Mouse (Mus musculus) forebrain, embryonic 14.5 days (tissue): ENCODE results near the gene Ttll10. TPM values are rescaled to one million over a fixed set of nuclear protein-coding genes. Genes with fewer than 3 reads are reported as not detected.

Experiments used
- ATAC-seq: fragments of 200-750 bp; cut with Nextera tagmentation; 2 replicates; pipeline ENCODE4 v1.8.0; 2017; ENCODE audit warnings: mild to moderate bottlenecking, moderate library complexity
- DNase-seq: peaks from one replicate; pipeline ENCODE4 v3.0.0-alpha.2; 2015; ENCODE audit warnings: low spot score
- H3K27ac ChIP-seq: fragments of 300-500 bp; sonication (generic); 2 replicates; pipeline ENCODE4 v1.5.1; 2014; ENCODE audit warnings: low read depth, mild to moderate bottlenecking, control low read depth, low read length, moderate library complexity
- H3K27me3 ChIP-seq: fragments of 300-500 bp; sonication (generic); replicated peaks from 2 replicates; pipeline ENCODE4 v1.6.1; 2014; ENCODE audit warnings: low read length, control low read depth, mixed read lengths; ENCODE audit not compliant: control insufficient read depth, insufficient read depth
- H3K36me3 ChIP-seq: fragments of 300-500 bp; sonication (generic); 2 replicates; pipeline ENCODE4 v1.6.1; 2014; ENCODE audit warnings: low read length, control low read depth; ENCODE audit not compliant: control insufficient read depth, insufficient read depth
- H3K4me1 ChIP-seq: fragments of 300-500 bp; sonication (generic); 2 replicates; pipeline ENCODE4 v1.6.1; 2014; ENCODE audit warnings: antibody characterized with exemption, low read length, control low read depth; ENCODE audit not compliant: control insufficient read depth, insufficient read depth
- H3K4me2 ChIP-seq: fragments of 300-500 bp; sonication (generic); 2 replicates; pipeline ENCODE4 v1.6.1; 2014; ENCODE audit warnings: mild to moderate bottlenecking, control low read depth, low read length
- H3K4me3 ChIP-seq: fragments of 300-500 bp; sonication (generic); 2 replicates; pipeline ENCODE4 v1.5.1; 2014; ENCODE audit warnings: low read depth, low read length, control low read depth
- H3K9ac ChIP-seq: fragments of 300-500 bp; sonication (generic); 2 replicates; pipeline ENCODE4 v1.6.1; 2014; ENCODE audit warnings: mild to moderate bottlenecking, low read length, control low read depth, moderate library complexity
- H3K9me3 ChIP-seq: fragments of 300-500 bp; sonication (generic); replicated peaks from 2 replicates; pipeline ENCODE4 v1.6.1; 2016; ENCODE audit warnings: low read length, control low read depth, mixed read lengths; ENCODE audit not compliant: control insufficient read depth
- WGBS: fragments of 180-500 bp; shearing (Covaris S2); extraction: QIAGEN DNeasy Blood & Tissue Kit; methylation state at CpG from one replicate; pipeline ENCODE4 v1.1.7; 2014; 5-methylcytosine and 5-hydroxymethylcytosine counted together
- polyA plus RNA-seq: library from polyadenylated mRNA; unstranded; fragments of >200 nt; fragmentation: Nextera tagmentation; extraction: Ambion mirVana; gene quantifications from 2 replicates; pipeline ENCODE4 v1.2.1, GENCODE M21; 2014

Ttll10 gene
- polyA plus RNA-seq, 1 experiment from 2014 or later: not detected

DNA sequence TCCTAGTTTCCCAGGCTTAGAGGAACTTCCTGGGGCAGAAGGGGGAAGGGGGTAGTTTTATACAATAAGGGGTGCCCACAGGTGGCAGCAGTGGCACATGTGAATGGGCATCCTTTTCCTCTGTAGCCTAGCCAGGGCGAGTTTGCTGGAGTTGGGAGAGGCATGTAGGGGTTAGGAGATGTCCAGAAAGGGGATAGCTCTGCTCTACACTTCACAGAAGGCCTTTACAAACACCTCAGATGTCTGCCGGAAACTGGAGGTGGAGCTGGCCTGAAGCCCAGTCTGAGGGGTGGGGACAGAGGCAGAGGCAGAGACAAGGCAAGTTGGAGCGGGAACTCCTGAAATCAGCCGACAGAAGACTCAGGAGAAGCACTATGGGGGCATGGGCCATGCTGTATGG lies 33.2 kb downstream of the Ttll10 start, which contains the start of gene Tnfrsf18:
Tnfrsf18 (plus strand) TSS at position 152 of the 400 bp plus-strand sequence.
- H3K27ac ChIP-seq: no peak within 1 kb of the TSS
- ATAC-seq: no peak
- DNase-seq: no peak
- H3K4me1 ChIP-seq: no peaks in the 10 kb centered on the region
- H3K27me3 ChIP-seq: no peaks in the 10 kb centered on the region
- no peak within 1 kb of the TSS for H3K4me3 ChIP-seq
- no peak within 1 kb of the TSS for H3K9ac ChIP-seq
- WGBS: 43% methylated on average over 4 of the region's 4 CpGs
- H3K4me2 ChIP-seq: no peak within 1 kb of the TSS
- 0 out of 2 replicates have a peak, but pooled peaks cover 4% of the 10 kb centered on the region for H3K36me3 ChIP-seq
- no peaks in the 10 kb centered on the region for H3K9me3 ChIP-seq

DNA sequence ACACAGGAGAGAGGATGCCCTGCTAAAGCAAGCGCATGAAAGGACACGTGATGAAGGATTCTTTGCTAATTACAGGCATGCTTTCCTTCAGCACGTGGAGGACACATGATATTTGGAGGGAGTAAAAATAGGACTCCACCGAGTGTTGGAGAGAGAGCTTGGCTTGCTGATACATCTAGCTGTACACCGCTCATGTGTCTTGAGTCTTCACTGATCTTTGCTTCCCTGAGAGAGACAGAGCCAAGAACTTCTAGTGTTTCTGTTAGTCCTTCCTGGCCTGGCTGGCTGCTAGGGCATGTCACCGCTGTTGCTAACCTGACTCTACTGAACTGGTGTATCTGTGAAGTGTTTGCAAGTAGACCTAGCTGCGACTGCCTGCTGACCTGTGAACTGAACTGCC lies 35.0 kb downstream of the Ttll10 start:
- Histone ChIP-seq H3K4me3 (no peak overlapping the region), H3K27me3 (no peaks in the 10 kb centered on the region), H3K36me3 (0 out of 2 replicates have a peak, but pooled peaks cover 4% of the 10 kb centered on the region), H3K4me2 (no peak overlapping the region), H3K9ac (no peak overlapping the region), H3K4me1 (no peaks in the 10 kb centered on the region), H3K27ac (no peak overlapping the region), H3K9me3 (no peaks in the 10 kb centered on the region)
- ATAC-seq: no peak
- DNase-seq: no peak
- 95% methylated on average over 7 of the region's 7 CpGs for WGBS

DNA sequence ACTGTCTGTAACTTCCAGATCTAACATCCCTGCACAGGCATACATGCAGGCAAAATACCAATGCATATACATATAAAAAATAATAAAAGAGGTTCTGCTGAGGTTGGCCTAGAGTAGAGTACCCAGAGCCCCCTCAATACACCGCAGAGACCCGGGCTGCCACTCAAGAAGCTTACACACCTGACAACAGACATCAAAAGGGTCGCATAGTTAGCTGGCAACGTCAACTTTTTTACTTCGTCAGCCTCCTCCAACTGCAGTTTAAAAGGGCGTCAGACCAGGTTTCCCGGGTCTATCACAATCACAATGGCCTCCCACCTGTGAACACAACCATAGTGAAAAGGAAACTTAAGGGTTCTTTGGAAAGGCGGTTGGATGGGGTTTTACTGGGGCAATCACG lies 35.7 kb downstream of the Ttll10 start:
- Histone ChIP-seq H3K27ac (no peak overlapping the region), H3K9ac (no peak overlapping the region), H3K27me3 (no peaks in the 10 kb centered on the region), H3K9me3 (no peaks in the 10 kb centered on the region), H3K36me3 (0 out of 2 replicates have a peak, but pooled peaks cover 4% of the 10 kb centered on the region), H3K4me1 (no peaks in the 10 kb centered on the region), H3K4me2 (no peak overlapping the region), H3K4me3 (no peak overlapping the region)
- 85% methylated on average over 9 of the region's 9 CpGs for WGBS
- ATAC-seq: no peak
- DNase-seq: no peak

DNA sequence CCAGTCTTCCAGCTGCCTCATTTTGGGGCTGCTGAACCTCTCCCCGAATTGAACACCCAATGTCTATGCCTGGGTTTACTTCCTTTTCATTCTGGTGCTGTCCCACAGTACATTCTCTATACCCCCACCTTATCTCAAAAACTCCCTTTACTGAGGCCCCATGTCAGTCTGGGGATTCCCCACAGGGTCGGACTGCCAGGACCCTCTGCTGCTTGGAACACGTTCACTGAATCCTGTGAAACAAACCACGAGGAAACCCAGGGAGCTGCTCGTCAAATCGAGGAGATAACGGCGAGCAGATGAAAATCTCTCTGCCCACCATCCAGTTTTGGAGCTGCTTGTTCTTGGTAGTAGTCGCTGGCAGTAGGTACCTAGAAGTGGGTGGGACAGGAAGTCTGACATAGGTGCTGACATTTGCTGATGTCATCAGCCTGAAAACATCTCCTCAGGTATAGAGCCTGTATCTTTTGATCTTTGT lies 37.2 kb downstream of the Ttll10 start:
- WGBS: 88% methylated on average over 9 of the region's 9 CpGs
- ATAC-seq (no peak), DNase-seq (no peak)
- no peaks in the 10 kb centered on the region for H3K4me1 ChIP-seq
- H3K27me3 ChIP-seq: no peaks in the 10 kb centered on the region
- H3K4me3 ChIP-seq: no peak overlapping the region
- no peaks in the 10 kb centered on the region for H3K9me3 ChIP-seq
- H3K9ac ChIP-seq: no peak overlapping the region
- no peaks in the 10 kb centered on the region for H3K36me3 ChIP-seq
- H3K27ac ChIP-seq: no peak overlapping the region
- no peak overlapping the region for H3K4me2 ChIP-seq

DNA sequence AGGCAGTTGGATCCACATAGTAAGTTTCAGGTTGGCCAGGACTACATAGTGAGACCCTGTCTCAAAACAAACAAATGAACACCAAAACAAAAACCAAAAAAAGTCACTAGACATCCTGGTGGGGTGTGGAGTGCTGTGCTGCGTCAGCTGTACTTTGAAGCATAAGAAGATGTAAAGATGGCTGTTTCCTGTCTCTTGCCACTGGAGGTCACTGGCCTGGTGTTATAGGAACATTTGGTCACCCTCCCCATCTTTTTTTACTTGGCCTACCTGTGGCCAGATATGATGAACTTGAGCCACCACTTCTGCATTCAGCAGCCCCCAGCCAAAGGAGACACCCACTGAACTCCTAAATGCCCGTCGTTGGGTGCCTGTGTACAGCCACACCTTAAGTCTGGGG lies 37.8 kb downstream of the Ttll10 start:
- Histone ChIP-seq H3K27ac (no peak overlapping the region), H3K4me1 (no peaks in the 10 kb centered on the region), H3K27me3 (no peaks in the 10 kb centered on the region), H3K36me3 (peaks cover under 1% of the 10 kb centered on the region; the same call in 1 of the 2 replicates), H3K9ac (no peak overlapping the region), H3K9me3 (no peaks in the 10 kb centered on the region), H3K4me3 (no peak overlapping the region), H3K4me2 (no peak overlapping the region)
- ATAC-seq: no peak
- 84% methylated on average over 3 of the region's 3 CpGs for whole genome bisulfite sequencing
- no peak for DNase-seq

DNA sequence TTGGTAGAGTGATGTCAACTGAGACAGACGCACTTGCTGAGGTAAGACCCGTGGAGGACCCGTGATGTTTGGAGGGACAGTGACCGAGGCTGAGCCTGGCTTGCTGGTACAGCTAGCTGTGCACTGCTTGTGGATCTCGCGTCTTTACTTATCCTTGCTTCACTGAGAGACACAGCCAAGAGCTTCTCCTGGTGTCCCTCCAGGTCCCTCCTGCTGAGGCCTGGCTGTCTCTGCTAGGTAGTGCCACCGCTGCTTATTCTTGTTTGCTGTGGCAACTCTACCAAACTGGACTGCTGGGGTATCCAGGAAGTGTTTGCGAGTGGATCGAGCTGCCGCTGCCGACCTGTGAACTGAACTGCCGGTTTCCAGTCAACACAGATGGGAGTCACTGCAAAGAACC lies 39.4 kb downstream of the Ttll10 start:
- no peak overlapping the region for H3K9ac ChIP-seq
- WGBS: 91% methylated on average over 12 of the region's 12 CpGs

DNA sequence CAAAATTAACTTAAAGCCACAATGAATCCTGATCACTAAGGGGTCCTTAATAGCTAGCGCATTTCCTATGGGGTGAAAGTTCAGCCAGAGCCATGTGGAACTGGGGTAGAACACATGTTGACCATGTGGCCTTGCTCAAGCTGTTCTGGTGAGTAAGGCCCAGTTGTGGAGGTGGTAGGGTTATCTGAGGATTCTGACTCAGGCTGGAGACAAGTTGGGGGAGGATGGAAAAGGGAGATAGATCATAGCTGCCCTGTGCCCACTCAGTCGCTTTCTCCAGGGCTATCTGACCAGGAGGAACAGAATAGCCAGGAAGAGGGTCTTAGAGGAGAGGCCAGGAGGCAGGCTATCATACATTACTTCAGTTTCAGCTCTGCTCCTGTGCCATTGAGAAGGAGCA lies 44.8 kb downstream of the Ttll10 start:
- 93% methylated on average over 2 of the region's 2 CpGs for WGBS
- no peak overlapping the region for H3K4me3 ChIP-seq
- H3K27ac ChIP-seq: no peak overlapping the region
- no peak for DNase-seq
- no peaks in the 10 kb centered on the region for H3K9me3 ChIP-seq
- H3K4me2 ChIP-seq: no peak overlapping the region
- H3K4me1 ChIP-seq: no peaks in the 10 kb centered on the region
- peaks cover 63% of the 10 kb centered on the region for H3K36me3 ChIP-seq
- H3K27me3 ChIP-seq: no peaks in the 10 kb centered on the region
- no peak for ATAC-seq
- no peak overlapping the region for H3K9ac ChIP-seq

More for the DNA sequence above, 39.4 kb downstream of the Ttll10 start:
- Histone ChIP-seq H3K27me3 (no peaks in the 10 kb centered on the region), H3K4me1 (no peaks in the 10 kb centered on the region), H3K27ac (no peak overlapping the region), H3K4me2 (no peak overlapping the region), H3K4me3 (no peak overlapping the region), H3K9me3 (no peaks in the 10 kb centered on the region), H3K36me3 (peaks cover 12% of the 10 kb centered on the region; the same call in 1 of the 2 replicates)
- DNase-seq (no peak), ATAC-seq (no peak)

DNA sequence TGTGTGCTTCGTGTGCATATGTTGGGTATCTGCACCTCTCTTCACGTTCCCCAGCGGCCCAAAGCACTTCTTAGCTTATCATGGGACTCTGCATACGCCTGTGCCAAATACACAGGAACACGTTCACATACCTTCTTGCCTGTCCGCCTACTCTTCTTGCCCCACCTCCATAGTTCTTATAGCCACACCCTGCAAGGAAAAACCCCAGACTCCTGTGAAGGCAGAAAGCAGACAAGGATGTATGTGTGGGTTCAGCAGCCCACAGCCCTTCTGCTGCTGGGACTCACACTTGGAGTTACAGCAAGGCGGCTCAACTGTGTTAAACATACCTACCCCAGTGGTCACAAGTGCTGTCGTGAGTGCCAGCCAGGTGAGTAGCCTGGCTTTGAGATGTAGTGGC lies 45.6 kb downstream of the Ttll10 start, which contains the start of gene Tnfrsf4:
Tnfrsf4 (plus strand) TSS at position 207 of the 400 bp plus-strand sequence.
- WGBS: 90% methylated on average over 8 of the region's 8 CpGs
- H3K27me3 ChIP-seq: no peaks in the 10 kb centered on the region
- no peaks in the 10 kb centered on the region for H3K9me3 ChIP-seq
- H3K27ac ChIP-seq: no peak within 1 kb of the TSS
- no peak within 1 kb of the TSS for H3K4me3 ChIP-seq
- DNase-seq (no peak), ATAC-seq (no peak)
- peaks cover 71% of the 10 kb centered on the region for H3K36me3 ChIP-seq
- H3K9ac ChIP-seq: no peak within 1 kb of the TSS
- H3K4me1 ChIP-seq: no peaks in the 10 kb centered on the region
- H3K4me2 ChIP-seq: no peak within 1 kb of the TSS

DNA sequence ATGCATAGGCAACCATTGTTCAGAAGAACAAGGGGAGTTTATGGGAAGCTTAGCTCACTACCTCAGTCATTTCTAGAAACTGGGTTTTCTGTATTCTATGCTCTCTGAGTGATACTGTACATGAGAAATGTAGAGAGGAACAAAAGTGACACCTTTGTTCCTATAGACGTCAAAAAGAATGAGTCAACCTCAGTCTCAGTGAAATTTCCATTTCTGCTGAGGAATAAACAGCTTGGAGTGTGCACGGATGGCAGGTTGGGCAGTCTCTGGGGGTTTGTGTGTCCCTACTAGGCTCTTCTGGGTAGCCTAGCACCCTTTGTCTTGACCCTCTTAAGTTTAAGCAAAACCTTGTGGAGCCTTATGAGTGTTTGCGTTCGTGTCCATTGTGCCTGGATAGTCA lies 50.8 kb downstream of the Ttll10 start:
- Histone ChIP-seq H3K4me3 (no peak overlapping the region), H3K36me3 (peaks cover 94% of the 10 kb centered on the region), H3K27ac (no peak overlapping the region), H3K4me1 (no peaks in the 10 kb centered on the region), H3K4me2 (no peak overlapping the region), H3K9ac (no peak overlapping the region), H3K27me3 (no peaks in the 10 kb centered on the region), H3K9me3 (no peaks in the 10 kb centered on the region)
- WGBS: 95% methylated on average over 4 of the region's 4 CpGs
- DNase-seq: no peak
- ATAC-seq: no peak
